Mouse (Mus musculus) midbrain, embryonic 14.5 days (tissue): ENCODE data around the gene Mbnl2. TPM values are rescaled to one million over a fixed set of nuclear protein-coding genes. Genes with fewer than 3 reads are reported as not detected.

Experiments used
- ATAC-seq: fragments of 200-750 bp; cut with Nextera tagmentation; 2 replicates; pipeline ENCODE4 v1.8.0; 2017; ENCODE audit warnings: moderate number of reproducible peaks, moderate library complexity; ENCODE audit not compliant: low FRiP score, low TSS enrichment
- DNase-seq: peaks from one replicate; pipeline ENCODE4 v3.0.0-alpha.2; 2015
- H3K27ac ChIP-seq: fragments of 300-500 bp; sonication (generic); replicated peaks from 2 replicates; pipeline ENCODE4 v1.5.1; 2014; ENCODE audit warnings: mild to moderate bottlenecking, low read depth, low read length, moderate library complexity
- H3K27me3 ChIP-seq: fragments of 300-500 bp; sonication (generic); 2 replicates; pipeline ENCODE4 v1.6.1; 2014; ENCODE audit warnings: low read length, control low read depth, mixed read lengths; ENCODE audit not compliant: control insufficient read depth, insufficient read depth
- H3K36me3 ChIP-seq: fragments of 300-500 bp; sonication (generic); 2 replicates; pipeline ENCODE4 v1.6.1; 2014; ENCODE audit warnings: low read length, control low read depth; ENCODE audit not compliant: control insufficient read depth, insufficient read depth
- H3K4me1 ChIP-seq: fragments of 300-500 bp; sonication (generic); 2 replicates; pipeline ENCODE4 v1.6.1; 2014; ENCODE audit warnings: mild to moderate bottlenecking, antibody characterized with exemption, low read length, control low read depth; ENCODE audit not compliant: control insufficient read depth, insufficient read depth
- H3K4me2 ChIP-seq: fragments of 300-500 bp; sonication (generic); 2 replicates; pipeline ENCODE4 v1.6.1; 2014; ENCODE audit warnings: mild to moderate bottlenecking, low read length, moderate library complexity
- H3K4me3 ChIP-seq: fragments of 300-500 bp; sonication (generic); replicated peaks from 2 replicates; pipeline ENCODE4 v1.5.1; 2014; ENCODE audit warnings: low read depth, low read length
- H3K9ac ChIP-seq: fragments of 300-500 bp; sonication (generic); replicated peaks from 2 replicates; pipeline ENCODE4 v1.6.1; 2014; ENCODE audit warnings: mild to moderate bottlenecking, low read length, moderate library complexity
- H3K9me3 ChIP-seq: fragments of 300-500 bp; sonication (generic); 2 replicates; pipeline ENCODE4 v1.6.1; 2016; ENCODE audit warnings: low read length, control low read depth, mixed read lengths; ENCODE audit not compliant: control insufficient read depth
- WGBS: fragments of 180-500 bp; shearing (Covaris S2); extraction: QIAGEN DNeasy Blood & Tissue Kit; methylation state at CpG from one replicate; pipeline ENCODE4 v1.1.7; 2014; 5-methylcytosine and 5-hydroxymethylcytosine counted together
- polyA plus RNA-seq: library from polyadenylated mRNA; unstranded; fragments of >200 nt; fragmentation: Nextera tagmentation; extraction: Ambion mirVana; gene quantifications from 2 replicates; pipeline ENCODE4 v1.2.1, GENCODE M21; 2014

Gene Mbnl2
- polyA plus RNA-seq, 1 experiment from 2014 or later = 22.5 TPM

GRCm38 (mm10) chr14:120309691-120310090, 34.2 kb downstream of the Mbnl2 start:
- Histone ChIP-seq H3K36me3 (no peaks in the 10 kb centered on the region), H3K9ac (no peak overlapping the region), H3K4me2 (no peak overlapping the region), H3K4me1 (peaks cover 8% of the 10 kb centered on the region), H3K27ac (no peak overlapping the region), H3K4me3 (no peak overlapping the region), H3K9me3 (no peaks in the 10 kb centered on the region), H3K27me3 (no peaks in the 10 kb centered on the region)
- 87% methylated on average over 6 of the region's 6 CpGs for WGBS
- no peak for ATAC-seq
- no peak for DNase-seq

- Histone ChIP-seq H3K27ac (no peak overlapping the region), H3K4me3 (no peak overlapping the region), H3K9me3 (no peaks in the 10 kb centered on the region), H3K4me1 (peaks cover 8% of the 10 kb centered on the region), H3K4me2 (no peak overlapping the region), H3K27me3 (no peaks in the 10 kb centered on the region), H3K9ac (no peak overlapping the region), H3K36me3 (no peaks in the 10 kb centered on the region)
- no peak for DNase-seq
- 51% methylated on average over 12 of the region's 12 CpGs for WGBS
- no peak for ATAC-seq
Observed at GRCm38 (mm10) chr14:120311330-120312097, 36.0 kb downstream of the Mbnl2 start.

GRCm38 (mm10) chr14:120312661-120313406, 37.4 kb downstream of the Mbnl2 start:
- no peak for ATAC-seq
- 95% methylated on average over 12 of the region's 12 CpGs for WGBS
- H3K4me2 ChIP-seq = no peak overlapping the region

GRCm38 (mm10) chr14:120313466-120313865, 38.0 kb downstream of the Mbnl2 start:
- peaks cover 9% of the 10 kb centered on the region for H3K4me1 ChIP-seq
- H3K9ac ChIP-seq = no peak overlapping the region
- no peak for DNase-seq
- no peak overlapping the region for H3K4me3 ChIP-seq
- ATAC-seq = no peak
- no peak overlapping the region for H3K4me2 ChIP-seq
- 87% methylated on average over 8 of the region's 8 CpGs for WGBS
- H3K9me3 ChIP-seq = no peaks in the 10 kb centered on the region
- no peaks in the 10 kb centered on the region for H3K36me3 ChIP-seq
- H3K27me3 ChIP-seq = no peaks in the 10 kb centered on the region
- no peak overlapping the region for H3K27ac ChIP-seq

More at GRCm38 (mm10) chr14:120312661-120313406, 37.4 kb downstream of the Mbnl2 start:
- H3K9me3 ChIP-seq = no peaks in the 10 kb centered on the region
- H3K9ac ChIP-seq = no peak overlapping the region
- no peaks in the 10 kb centered on the region for H3K36me3 ChIP-seq
- DNase-seq = no peak
- peaks cover 8% of the 10 kb centered on the region for H3K4me1 ChIP-seq
- H3K27me3 ChIP-seq = no peaks in the 10 kb centered on the region
- no peak overlapping the region for H3K4me3 ChIP-seq
- no peak overlapping the region for H3K27ac ChIP-seq

GRCm38 (mm10) chr14:120315721-120316120, 40.3 kb downstream of the Mbnl2 start:
- 79% methylated on average over 5 of the region's 5 CpGs for WGBS
- H3K27ac ChIP-seq = no peak overlapping the region

GRCm38 (mm10) chr14:120318326-120318935, 43.0 kb downstream of the Mbnl2 start:
- Histone ChIP-seq H3K9me3 (no peaks in the 10 kb centered on the region), H3K4me2 (no peak overlapping the region), H3K9ac (no peak overlapping the region), H3K27me3 (no peaks in the 10 kb centered on the region), H3K4me1 (0 out of 2 replicates have a peak, but pooled peaks cover 3% of the 10 kb centered on the region), H3K4me3 (no peak overlapping the region), H3K36me3 (no peaks in the 10 kb centered on the region), H3K27ac (0 out of 2 replicates have a peak overlapping the region, but pooled peaks have one; percentile 27)
- 27% methylated on average over 6 of the region's 6 CpGs for WGBS
- no peak for ATAC-seq
- DNase-seq = peak; percentile 34

More at GRCm38 (mm10) chr14:120315721-120316120, 40.3 kb downstream of the Mbnl2 start:
- Histone ChIP-seq H3K4me3 (no peak overlapping the region), H3K36me3 (no peaks in the 10 kb centered on the region), H3K4me2 (no peak overlapping the region), H3K9ac (no peak overlapping the region), H3K27me3 (no peaks in the 10 kb centered on the region), H3K4me1 (peaks cover 5% of the 10 kb centered on the region), H3K9me3 (no peaks in the 10 kb centered on the region)
- DNase-seq (no peak), ATAC-seq (no peak)

GRCm38 (mm10) chr14:120318974-120319731, 43.7 kb downstream of the Mbnl2 start:
- Histone ChIP-seq H3K27ac (no peak overlapping the region), H3K4me3 (no peak overlapping the region), H3K9ac (no peak overlapping the region), H3K4me2 (no peak overlapping the region), H3K4me1 (0 out of 2 replicates have a peak, but pooled peaks cover 3% of the 10 kb centered on the region), H3K27me3 (no peaks in the 10 kb centered on the region), H3K36me3 (no peaks in the 10 kb centered on the region), H3K9me3 (no peaks in the 10 kb centered on the region)
- ATAC-seq (no peak), DNase-seq (no peak)
- 77% methylated on average over 9 of the region's 9 CpGs for WGBS

GRCm38 (mm10) chr14:120322041-120322440, 46.6 kb downstream of the Mbnl2 start:
- Histone ChIP-seq H3K9ac (no peak overlapping the region), H3K27me3 (no peaks in the 10 kb centered on the region), H3K4me3 (no peak overlapping the region), H3K4me1 (0 out of 2 replicates have a peak, but pooled peaks cover 3% of the 10 kb centered on the region), H3K27ac (no peak overlapping the region), H3K4me2 (no peak overlapping the region), H3K9me3 (no peaks in the 10 kb centered on the region), H3K36me3 (no peaks in the 10 kb centered on the region)
- DNase-seq (no peak), ATAC-seq (no peak)
- 93% methylated on average over 8 of the region's 8 CpGs for WGBS
